Mouse (Mus musculus) limb, embryonic 12.5 days (tissue): ENCODE measurements around the gene Klk1b24. TPM values are rescaled to one million over a fixed set of nuclear protein-coding genes. Genes with fewer than 3 reads are reported as not detected.
"Not testable (repeated sequence)": the region's sequence is repeated elsewhere in the genome, so short reads cannot be mapped to it uniquely, and the experiment has no call there.

Source experiments
- ATAC-seq: fragments of 200-750 bp; cut with Nextera tagmentation; 2 replicates; pipeline ENCODE4 v1.8.0; 2017; ENCODE audit warnings: low read depth, moderate TSS enrichment; ENCODE audit not compliant: insufficient number of reproducible peaks, insufficient read depth, low FRiP score, low TSS enrichment
- H3K27ac ChIP-seq: fragments of 300-500 bp; sonication (generic); 2 replicates; pipeline ENCODE4 v1.5.1; 2016; ENCODE audit warnings: mild to moderate bottlenecking, moderate library complexity
- H3K27me3 ChIP-seq: fragments of 300-500 bp; sonication (generic); 2 replicates; pipeline ENCODE4 v1.6.1; 2016; ENCODE audit warnings: mild to moderate bottlenecking, moderate library complexity
- H3K36me3 ChIP-seq: fragments of 300-500 bp; sonication (generic); 2 replicates; pipeline ENCODE4 v1.6.1; 2016; ENCODE audit warnings: mild to moderate bottlenecking, moderate library complexity
- H3K4me1 ChIP-seq: fragments of 300-500 bp; sonication (generic); replicated peaks from 2 replicates; pipeline ENCODE4 v1.6.1; 2016
- H3K4me2 ChIP-seq: fragments of 300-500 bp; sonication (generic); 2 replicates; pipeline ENCODE4 v1.6.1; 2016; ENCODE audit warnings: mild to moderate bottlenecking, moderate library complexity
- H3K4me3 ChIP-seq: fragments of 300-500 bp; sonication (generic); replicated peaks from 2 replicates; pipeline ENCODE4 v1.5.1; 2016; ENCODE audit warnings: mild to moderate bottlenecking
- H3K9ac ChIP-seq: fragments of 300-500 bp; sonication (generic); replicated peaks from 2 replicates; pipeline ENCODE4 v1.6.1; 2016; ENCODE audit warnings: mild to moderate bottlenecking, moderate library complexity
- H3K9me3 ChIP-seq: fragments of 300-500 bp; sonication (generic); 2 replicates; pipeline ENCODE4 v1.6.1; 2016; ENCODE audit warnings: mild to moderate bottlenecking, moderate library complexity
- WGBS: fragments of 180-500 bp; shearing (Covaris S2); methylation state at CpG from one replicate; pipeline ENCODE4 v1.1.7; 2016; 5-methylcytosine and 5-hydroxymethylcytosine counted together
- polyA plus RNA-seq: library from polyadenylated mRNA; unstranded; fragments of >200 nt; fragmentation: Nextera tagmentation; extraction: Ambion mirVana; gene quantifications from 2 replicates; pipeline ENCODE4 v1.2.1, GENCODE M21; 2016

Gene Klk1b24
- not detected in 2 replicates for polyA plus RNA-seq

DNA sequence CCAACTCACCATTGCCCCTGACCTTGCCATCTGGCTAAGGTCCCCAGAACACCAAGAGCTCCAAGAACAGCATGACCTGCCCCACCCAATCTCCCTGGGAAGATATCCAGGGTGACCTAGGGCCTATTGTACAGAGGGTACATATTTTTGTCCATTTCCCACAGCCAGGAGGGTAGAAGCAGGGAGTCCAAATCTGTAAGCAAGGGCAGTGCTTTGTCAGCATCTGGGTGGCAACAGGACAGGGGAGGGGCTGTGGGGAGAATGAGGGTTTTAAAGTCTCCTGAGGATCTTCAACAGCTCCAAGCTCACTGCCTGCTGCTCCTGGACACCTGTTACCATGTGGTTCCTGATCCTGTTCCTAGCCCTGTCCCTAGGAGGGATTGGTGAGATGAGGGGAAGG, at the start of gene Klk1b24:
Gene Klk1b24 (plus strand): TSS at position 301 of the 400 bp plus-strand sequence.
- not testable (repeated sequence) for H3K27me3 ChIP-seq, H3K4me3 ChIP-seq, ATAC-seq, H3K4me1 ChIP-seq, H3K9ac ChIP-seq, H3K4me2 ChIP-seq, H3K9me3 ChIP-seq, H3K27ac ChIP-seq, H3K36me3 ChIP-seq

DNA sequence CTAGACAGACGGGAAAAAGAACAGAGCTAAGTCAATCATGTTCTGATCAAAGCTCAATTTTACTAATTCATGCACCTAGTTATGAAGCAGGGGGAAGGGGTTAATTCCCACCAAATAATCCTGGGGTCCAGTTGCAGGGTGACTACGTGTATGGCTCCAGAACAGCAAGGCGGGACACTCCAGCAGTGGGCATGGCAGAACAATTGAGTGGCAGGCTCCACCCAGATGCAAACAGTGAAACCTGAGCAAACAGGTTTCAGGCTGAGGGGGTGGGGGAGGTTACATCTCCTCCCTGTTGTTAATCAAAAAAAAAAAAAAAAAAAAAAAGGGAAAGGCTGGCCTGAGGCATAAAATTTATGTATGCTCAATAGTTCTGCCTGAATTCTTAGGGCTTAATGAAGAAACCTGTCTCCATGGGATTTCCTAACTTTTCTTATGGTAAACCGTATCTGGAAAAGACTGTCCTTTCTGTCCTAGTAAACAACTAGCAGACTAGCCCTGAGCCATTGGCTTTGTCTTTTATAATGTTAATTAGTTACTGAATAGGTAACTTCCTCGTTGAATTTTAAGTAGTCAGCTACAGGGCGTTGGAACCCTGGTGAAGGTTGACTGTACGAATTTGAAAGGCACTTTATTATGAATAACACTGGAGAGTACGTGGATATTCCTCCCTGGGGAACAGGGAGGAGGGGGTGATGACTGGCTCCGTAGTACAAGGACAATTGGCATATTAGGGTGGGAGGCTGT, 8.6 kb upstream of the Klk1b24 start:
- 66% methylated on average over 9 of the region's 9 CpGs for WGBS
- no peaks in the 10 kb centered on the region for H3K27me3 ChIP-seq
- H3K27ac ChIP-seq, result no peak overlapping the region
- H3K36me3 ChIP-seq, result no peaks in the 10 kb centered on the region
- no peak overlapping the region for H3K9ac ChIP-seq
- no peaks in the 10 kb centered on the region for H3K9me3 ChIP-seq
- H3K4me1 ChIP-seq, result no peaks in the 10 kb centered on the region
- H3K4me3 ChIP-seq, result no peak overlapping the region
- no peak for ATAC-seq
- no peak overlapping the region for H3K4me2 ChIP-seq

- not testable (repeated sequence) for ATAC-seq, H3K4me1 ChIP-seq, H3K36me3 ChIP-seq, H3K27me3 ChIP-seq, H3K9ac ChIP-seq, H3K9me3 ChIP-seq, H3K4me2 ChIP-seq, H3K27ac ChIP-seq, H3K4me3 ChIP-seq
- 54% methylated on average over 8 of the region's 8 CpGs for WGBS
Measured at GRCm38 (mm10) chr7:44186516-44186915, 1.5 kb upstream of the Klk1b24 start.

DNA sequence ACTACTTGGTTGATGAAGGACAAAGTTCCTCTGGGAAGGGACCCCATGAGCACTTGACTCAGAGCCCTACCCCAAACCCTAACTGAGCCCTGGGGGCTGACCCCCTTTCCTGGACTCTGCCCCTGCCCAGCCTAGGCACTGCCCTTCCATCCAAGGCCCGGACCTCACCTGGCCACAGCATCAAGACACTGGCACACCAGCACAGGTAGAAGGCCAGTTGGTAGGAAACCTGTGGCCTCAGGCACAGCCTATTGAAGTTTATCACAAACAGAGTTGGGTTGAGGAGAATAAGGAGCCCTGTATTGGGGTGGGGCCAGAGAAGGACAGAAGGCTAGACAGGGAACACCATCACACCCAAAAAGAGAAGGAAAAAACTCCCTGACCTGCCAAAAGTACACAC, 5.4 kb downstream of the Klk1b24 start:
- not testable (repeated sequence) for H3K9me3 ChIP-seq, H3K4me1 ChIP-seq, ATAC-seq, H3K4me3 ChIP-seq, H3K4me2 ChIP-seq, H3K9ac ChIP-seq, H3K27me3 ChIP-seq, H3K27ac ChIP-seq, H3K36me3 ChIP-seq
- 81% methylated on average over 1 of the region's 1 CpGs for WGBS

DNA sequence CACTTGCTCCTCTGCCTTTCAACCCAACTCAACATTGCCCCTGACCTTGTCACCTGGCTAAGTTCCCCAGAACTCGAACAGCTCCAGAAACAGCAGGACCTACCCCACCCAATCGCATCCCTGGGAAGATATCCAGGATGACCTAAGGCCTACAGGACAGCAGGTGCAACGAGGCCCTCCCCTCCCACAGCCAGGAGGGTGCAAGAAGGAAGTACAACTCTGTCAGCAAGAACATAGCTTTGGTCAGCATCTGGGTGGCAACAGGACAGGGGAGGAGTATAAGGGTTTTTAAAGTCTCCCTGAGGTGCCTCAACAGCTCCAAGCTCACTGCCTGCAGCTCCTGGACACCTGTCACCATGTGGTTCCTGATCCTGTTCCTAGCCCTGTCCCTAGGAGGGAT, 9.9 kb downstream of the Klk1b24 start, which contains the start of gene Klk1b3:
Gene Klk1b3 (plus strand): TSS at position 301 of the 400 bp plus-strand sequence.
- Histone ChIP-seq H3K4me3 (no peak within 1 kb of the TSS), H3K27me3 (no peaks in the 10 kb centered on the region), H3K9me3 (no peaks in the 10 kb centered on the region), H3K4me2 (no peak within 1 kb of the TSS), H3K36me3 (no peaks in the 10 kb centered on the region), H3K9ac (no peak within 1 kb of the TSS), H3K4me1 (no peaks in the 10 kb centered on the region), H3K27ac (no peak within 1 kb of the TSS)
- 60% methylated on average over 3 of the region's 3 CpGs for WGBS
- ATAC-seq, result no peak

- H3K27me3 ChIP-seq, H3K27ac ChIP-seq, H3K9me3 ChIP-seq, H3K36me3 ChIP-seq, H3K4me2 ChIP-seq, H3K9ac ChIP-seq, ATAC-seq, H3K4me1 ChIP-seq, H3K4me3 ChIP-seq: not testable (repeated sequence)
- 51% methylated on average over 3 of the region's 3 CpGs for WGBS
Measured at GRCm38 (mm10) chr7:44207135-44207534, 19.1 kb downstream of the Klk1b24 start, which contains the start of gene Klk1b4. TSS of gene Klk1b4 (plus strand) at chr7:44207435.

GRCm38 (mm10) chr7:44208307-44208706, 20.3 kb downstream of the Klk1b24 start:
- WGBS, result 86% methylated on average over 3 of the region's 3 CpGs

DNA sequence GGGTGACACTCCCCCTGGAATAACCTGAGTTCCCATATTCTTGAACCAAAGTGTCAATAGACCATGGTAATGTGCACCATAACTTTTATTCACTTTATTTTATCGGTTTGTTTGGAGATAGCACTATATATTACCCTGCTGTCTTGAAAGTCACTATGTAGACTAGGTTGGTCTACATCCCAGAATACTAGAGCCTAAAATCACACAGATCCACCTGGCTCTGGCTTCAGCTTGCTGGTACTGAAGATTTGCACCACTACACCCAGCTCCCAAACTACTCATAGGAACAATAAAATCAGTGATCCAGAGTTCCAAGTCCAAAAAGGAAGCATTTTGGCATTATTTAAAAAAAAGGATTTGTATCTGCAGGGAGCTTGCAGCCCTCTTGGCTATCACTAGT, 27.6 kb downstream of the Klk1b24 start, which contains the start of gene Klk1b5:
Gene Klk1b5 (plus strand): TSS at position 301 of the 400 bp plus-strand sequence.
- H3K9ac ChIP-seq, result no peak within 1 kb of the TSS
- H3K27ac ChIP-seq, result no peak within 1 kb of the TSS
- H3K4me3 ChIP-seq, result no peak within 1 kb of the TSS
- H3K4me1 ChIP-seq, result no peaks in the 10 kb centered on the region
- no peak for ATAC-seq
- 0 out of 2 replicates have a peak, but pooled peaks cover 11% of the 10 kb centered on the region for H3K27me3 ChIP-seq
- 87% methylated on average over 1 of the region's 1 CpGs for WGBS
- H3K9me3 ChIP-seq, result no peaks in the 10 kb centered on the region
- H3K36me3 ChIP-seq, result no peaks in the 10 kb centered on the region
- no peak within 1 kb of the TSS for H3K4me2 ChIP-seq

More at GRCm38 (mm10) chr7:44208307-44208706, 20.3 kb downstream of the Klk1b24 start:
- no peak for ATAC-seq
- H3K9me3 ChIP-seq, result no peaks in the 10 kb centered on the region
- H3K4me3 ChIP-seq, result no peak overlapping the region
- no peaks in the 10 kb centered on the region for H3K27me3 ChIP-seq
- no peak overlapping the region for H3K27ac ChIP-seq
- H3K4me1 ChIP-seq, result no peaks in the 10 kb centered on the region
- no peak overlapping the region for H3K4me2 ChIP-seq
- no peak overlapping the region for H3K9ac ChIP-seq
- no peaks in the 10 kb centered on the region for H3K36me3 ChIP-seq

- 67% methylated on average over 9 of the region's 10 CpGs for WGBS
- not testable (repeated sequence) for H3K9me3 ChIP-seq
Measured at GRCm38 (mm10) chr7:44221601-44222000, 33.6 kb downstream of the Klk1b24 start.

DNA sequence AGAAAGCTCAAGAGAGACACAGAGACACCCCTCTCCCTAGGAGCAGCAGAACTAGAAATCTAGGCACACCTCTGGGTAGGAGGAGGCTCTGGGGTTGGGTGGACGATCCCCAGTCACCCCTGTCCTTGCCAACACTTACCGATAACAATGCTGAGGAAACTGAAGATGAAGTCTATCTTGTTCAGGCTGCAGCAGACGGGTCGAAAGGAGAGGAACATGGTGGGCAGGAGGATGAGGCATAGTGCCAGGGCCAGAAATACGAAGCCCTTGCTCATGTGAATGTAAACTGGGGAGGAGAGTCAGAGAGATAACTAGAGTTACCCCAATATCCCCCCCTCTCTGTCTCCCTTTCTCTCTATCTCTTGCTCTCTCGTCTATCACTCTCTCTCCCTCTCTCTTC, 34.3 kb downstream of the Klk1b24 start:
- not testable (repeated sequence) for H3K4me1 ChIP-seq, H3K27ac ChIP-seq, H3K9me3 ChIP-seq, H3K27me3 ChIP-seq, H3K9ac ChIP-seq, H3K36me3 ChIP-seq, ATAC-seq, H3K4me3 ChIP-seq, H3K4me2 ChIP-seq
- 79% methylated on average over 6 of the region's 6 CpGs for WGBS

More at GRCm38 (mm10) chr7:44221601-44222000, 33.6 kb downstream of the Klk1b24 start:
- not testable (repeated sequence) for H3K27ac ChIP-seq, H3K4me2 ChIP-seq, H3K9ac ChIP-seq, H3K4me3 ChIP-seq, ATAC-seq, H3K27me3 ChIP-seq, H3K36me3 ChIP-seq, H3K4me1 ChIP-seq

GRCm38 (mm10) chr7:44225076-44225475, 37.0 kb downstream of the Klk1b24 start, which contains the start of gene Klk1:
TSS of gene Klk1 (plus strand) at chr7:44225360.
- Histone ChIP-seq H3K4me3 (no peak within 1 kb of the TSS), H3K4me1 (no peaks in the 10 kb centered on the region), H3K27me3 (0 out of 2 replicates have a peak, but pooled peaks cover 2% of the 10 kb centered on the region), H3K9me3 (no peaks in the 10 kb centered on the region), H3K9ac (no peak within 1 kb of the TSS), H3K27ac (no peak within 1 kb of the TSS), H3K36me3 (no peaks in the 10 kb centered on the region), H3K4me2 (no peak within 1 kb of the TSS)
- no peak for ATAC-seq
- 57% methylated on average over 1 of the region's 1 CpGs for WGBS

- Histone ChIP-seq H3K9me3 (no peaks in the 10 kb centered on the region), H3K4me1 (no peaks in the 10 kb centered on the region), H3K36me3 (no peaks in the 10 kb centered on the region), H3K9ac (no peak within 1 kb of the TSS), H3K4me2 (no peak within 1 kb of the TSS), H3K27ac (no peak within 1 kb of the TSS), H3K4me3 (no peak within 1 kb of the TSS), H3K27me3 (peaks cover 4% of the 10 kb centered on the region; the same call in 1 of the 2 replicates)
- WGBS, result 73% methylated on average over 3 of the region's 3 CpGs
- ATAC-seq, result no peak
Measured at GRCm38 (mm10) chr7:44235909-44236308, 47.9 kb downstream of the Klk1b24 start, which contains the start of gene Gm36864. TSS of gene Gm36864 (plus strand) at chr7:44236177.
